Mouse (Mus musculus) common myeloid progenitor, adult 5-6 weeks (primary cell): ENCODE results near the gene Dock8. TPM values are rescaled to one million over a fixed set of nuclear protein-coding genes. Genes with fewer than 3 reads are reported as not detected.

ENCODE experiments used
- ATAC-seq: replicated peaks from 2 replicates; pipeline ENCODE4 v1.8.0; 2016; ENCODE audit warnings: low read depth, mild to moderate bottlenecking, moderate TSS enrichment, inconsistent platforms; ENCODE audit not compliant: poor library complexity, severe bottlenecking
- total RNA-seq: library from RNA; stranded (forward); fragments of 200-1000, 187-1606 nt; gene quantifications from 2 replicates; pipeline ENCODE4 v1.2.3, GENCODE M21; 2017

Dock8 gene
- 62.0 and 73.1 TPM in 2 replicates for total RNA-seq

DNA sequence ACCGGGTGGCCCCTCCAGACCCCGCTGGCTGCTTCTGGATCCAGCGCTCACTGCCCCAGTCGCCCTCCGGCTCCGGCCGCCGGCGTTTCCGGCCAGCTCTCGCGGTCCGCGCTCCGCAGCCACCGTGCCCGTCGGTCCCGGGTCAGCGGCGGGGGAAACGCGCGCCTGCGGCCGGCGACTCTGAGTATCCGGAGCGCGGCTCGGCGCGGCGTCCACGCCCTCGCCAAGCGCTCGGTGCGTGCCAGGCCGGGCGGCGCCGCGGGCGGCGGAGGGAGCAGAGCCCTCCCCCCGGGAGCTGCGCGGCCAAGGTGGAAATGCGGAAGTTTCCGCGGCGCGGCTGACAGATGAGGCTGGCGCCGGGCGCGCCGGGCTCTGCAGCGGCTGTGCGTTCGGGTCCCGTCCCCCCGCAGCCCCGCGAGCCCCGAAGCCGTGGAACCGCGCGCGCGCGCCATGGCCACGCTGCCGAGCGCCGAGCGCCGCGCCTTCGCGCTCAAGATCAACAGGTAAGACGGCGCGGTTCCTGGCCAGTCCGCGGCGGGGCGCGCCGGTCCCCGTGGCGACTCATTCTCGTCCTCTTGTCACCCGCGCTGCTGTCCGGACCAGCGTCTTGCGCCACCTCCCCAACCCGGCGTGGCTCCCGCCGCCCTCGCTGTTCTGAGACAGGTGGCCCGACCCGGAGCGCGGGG, at the start of gene Dock8:
Gene Dock8, plus strand, starts transcription at position 334 of the 686 bp plus-strand sequence.
- peak; percentile 31; the same call in 1 of the 2 replicates for ATAC-seq

DNA sequence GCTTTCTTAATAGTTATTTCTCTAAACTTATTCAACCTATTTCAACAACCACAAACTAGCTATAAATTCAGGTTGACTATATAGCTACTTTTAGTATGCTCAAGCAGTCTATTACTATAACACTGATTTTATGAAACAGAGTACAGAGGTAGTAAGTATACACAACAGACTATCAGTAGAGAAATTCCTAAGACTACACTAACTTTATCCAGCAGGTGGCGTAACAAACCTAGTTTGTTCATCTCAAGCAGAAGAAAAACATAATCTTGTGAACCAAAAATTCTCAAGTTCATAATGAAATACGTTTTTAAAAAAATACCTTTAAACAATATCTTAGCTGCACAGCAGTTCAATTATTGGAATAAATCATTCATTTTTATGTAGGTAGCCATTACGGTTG, 40.8 kb upstream of the Dock8 start:
- ATAC-seq, result no peak

DNA sequence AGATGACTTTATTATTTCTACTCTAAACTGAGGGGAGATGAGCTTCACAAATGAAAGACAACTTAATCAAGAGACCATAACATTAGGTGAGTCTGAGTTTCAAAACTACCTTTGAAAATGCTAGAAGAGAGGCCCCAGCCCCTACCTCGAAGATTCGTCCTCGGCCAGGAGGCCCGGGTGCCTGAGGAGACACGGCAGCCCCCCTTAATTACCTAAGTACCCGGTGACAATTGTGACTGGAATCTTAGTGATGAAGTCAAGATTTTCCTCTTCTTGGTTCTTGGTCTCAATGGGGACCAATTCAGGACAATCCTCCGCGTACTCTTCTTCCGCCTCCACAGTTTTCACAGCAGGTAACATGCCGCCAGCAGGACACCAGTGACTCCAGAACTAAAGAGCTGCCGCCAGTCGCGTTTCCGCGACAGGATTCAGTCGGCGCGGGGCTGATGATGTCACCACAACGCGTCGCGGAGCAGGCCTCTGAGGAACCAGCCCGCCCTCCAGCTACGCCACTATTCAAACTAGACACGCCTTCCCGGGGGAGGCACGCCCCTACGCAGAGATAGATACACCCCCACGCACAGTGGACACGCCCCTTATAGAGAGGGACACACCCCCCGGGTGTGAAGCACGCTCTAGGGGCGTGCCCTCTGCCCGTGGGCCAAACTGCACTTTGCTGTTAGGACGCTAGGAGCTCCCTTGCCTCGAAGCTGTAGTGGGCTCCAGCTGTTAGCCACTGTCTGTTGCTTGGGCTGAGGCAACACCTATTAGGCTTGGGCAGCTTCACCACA, 38.0 kb upstream of the Dock8 start, which contains the start of gene Cbwd1:
Gene Cbwd1, minus strand, starts transcription at position 439 of the 791 bp plus-strand sequence.
- peak; percentile 99 for ATAC-seq

DNA sequence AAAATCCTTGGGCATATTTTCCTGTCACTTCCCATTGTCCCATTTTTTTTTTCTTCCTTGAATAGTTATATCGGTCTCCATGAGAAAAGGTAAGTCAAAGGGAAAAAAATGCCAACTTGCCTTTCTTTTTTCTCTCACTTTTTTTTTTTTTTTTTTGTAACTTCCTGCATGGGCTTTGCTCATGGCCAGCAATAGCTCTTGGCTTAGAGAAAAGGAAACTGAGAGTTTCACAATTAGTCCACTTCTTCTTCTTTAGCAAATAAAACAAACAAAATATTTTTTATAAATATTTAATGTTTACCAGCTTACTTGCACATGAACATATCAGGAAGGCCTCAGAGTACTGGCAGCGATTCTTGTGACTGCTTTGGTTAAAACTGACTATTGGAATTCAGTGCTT, 33.1 kb upstream of the Dock8 start:
- ATAC-seq, result no peak

DNA sequence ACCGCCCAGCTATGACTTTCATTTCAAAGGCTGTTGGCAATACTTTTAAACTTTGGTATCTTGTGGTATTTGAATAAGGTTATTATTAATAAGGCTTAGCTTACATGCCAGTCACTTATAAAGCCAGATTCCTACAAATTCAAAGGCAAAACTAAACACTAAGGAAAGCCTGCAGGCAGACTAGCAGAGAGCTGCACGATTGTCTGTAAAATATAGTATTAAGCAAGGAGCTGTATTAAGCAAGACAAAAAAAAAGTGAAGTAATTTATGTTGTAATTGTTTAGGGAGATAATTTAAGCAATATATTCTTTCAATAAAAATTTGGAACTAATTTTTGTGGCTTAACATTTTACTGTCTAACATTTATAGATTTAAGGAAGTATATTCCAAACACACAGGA, 32.4 kb upstream of the Dock8 start:
- no peak for ATAC-seq

- ATAC-seq, result peak; percentile 98
Measured at GRCm38 (mm10) chr19:24971307-24971706, 28.0 kb upstream of the Dock8 start.

DNA sequence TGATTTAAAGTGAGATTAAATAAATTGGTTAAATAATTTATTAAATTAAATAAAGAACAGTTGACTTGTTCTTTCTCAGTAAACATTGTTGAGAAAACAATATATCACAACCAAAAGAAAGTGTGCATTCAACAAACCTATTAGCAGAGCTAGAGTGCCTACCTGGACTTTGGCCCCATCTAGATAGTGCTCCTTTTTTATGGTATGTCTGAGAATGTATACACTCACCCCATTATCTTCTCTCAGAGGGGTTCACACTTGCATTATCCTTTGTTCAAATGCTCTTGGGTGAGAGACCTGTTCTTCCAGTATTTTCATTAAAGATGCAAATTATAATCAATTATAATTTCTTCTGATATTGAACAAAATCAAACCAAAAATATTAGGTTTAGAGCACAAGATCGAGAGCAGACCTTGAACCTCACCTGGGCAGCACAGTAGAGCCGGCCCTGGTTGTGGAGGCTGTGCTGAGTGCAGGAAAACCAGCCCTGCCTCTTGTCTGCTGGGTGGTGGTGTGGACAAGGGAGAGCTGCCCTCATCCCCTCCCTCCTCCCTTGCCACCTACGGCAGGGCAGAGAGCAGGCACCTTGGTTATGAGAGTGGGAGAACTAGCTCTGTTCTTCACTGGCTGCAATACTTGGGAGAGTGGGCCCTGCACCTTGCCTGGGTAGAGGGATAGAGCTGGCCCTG, 26.5 kb upstream of the Dock8 start:
- ATAC-seq, result no peak

GRCm38 (mm10) chr19:24977991-24978390, 21.3 kb upstream of the Dock8 start:
- ATAC-seq, result no peak

- ATAC-seq, result no peak
Measured at GRCm38 (mm10) chr19:24978852-24979842, 20.2 kb upstream of the Dock8 start.

DNA sequence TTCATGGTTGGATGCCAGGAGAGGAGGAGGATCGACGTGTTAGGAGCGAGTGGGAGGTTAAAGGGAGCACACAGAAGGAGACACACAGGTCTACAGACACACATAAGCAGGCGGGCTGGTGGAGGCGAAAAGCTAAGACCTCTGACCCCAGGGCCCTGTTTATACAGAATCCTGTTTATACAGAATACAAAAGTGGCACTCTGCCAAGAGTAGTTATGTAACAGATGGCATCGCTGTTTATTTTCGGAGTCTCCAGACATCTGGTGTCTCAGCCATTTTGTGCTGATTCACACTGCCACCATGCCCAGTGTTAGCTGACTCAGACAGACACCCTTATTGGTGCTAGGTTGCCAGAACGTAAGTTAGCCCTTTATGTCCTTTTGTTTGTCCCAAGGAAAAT, 18.0 kb upstream of the Dock8 start:
- peak; percentile 73; the same call in 1 of the 2 replicates for ATAC-seq

GRCm38 (mm10) chr19:24983050-24983449, 16.3 kb upstream of the Dock8 start:
- no peak for ATAC-seq

GRCm38 (mm10) chr19:24983857-24984498, 15.4 kb upstream of the Dock8 start:
- no peak for ATAC-seq

GRCm38 (mm10) chr19:24985045-24985444, 14.3 kb upstream of the Dock8 start:
- no peak for ATAC-seq

DNA sequence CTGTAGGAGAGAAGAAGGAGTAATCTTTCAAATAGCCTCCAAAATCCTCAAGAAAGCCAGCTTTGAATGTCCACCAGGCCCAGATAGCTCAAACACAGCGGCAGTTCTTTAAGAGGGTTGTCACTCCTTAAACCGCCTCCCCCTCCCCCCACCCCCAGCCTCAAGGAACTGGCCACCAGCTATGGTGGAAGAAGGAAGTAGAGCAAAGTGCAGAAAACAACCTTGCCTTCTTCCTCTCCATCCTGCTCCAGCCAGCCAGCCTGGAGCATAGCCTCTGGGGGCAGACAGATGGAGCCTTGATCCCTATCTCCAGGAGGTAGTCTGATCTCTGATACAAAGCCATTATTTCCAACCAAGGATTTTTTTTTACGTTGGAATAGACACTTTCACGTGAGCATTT, 12.0 kb upstream of the Dock8 start:
- ATAC-seq, result 0 out of 2 replicates have a peak, but pooled peaks have one; percentile 13

- 0 out of 2 replicates have a peak, but pooled peaks have one; percentile 15 for ATAC-seq
Measured at GRCm38 (mm10) chr19:24988831-24989230, 10.5 kb upstream of the Dock8 start.

DNA sequence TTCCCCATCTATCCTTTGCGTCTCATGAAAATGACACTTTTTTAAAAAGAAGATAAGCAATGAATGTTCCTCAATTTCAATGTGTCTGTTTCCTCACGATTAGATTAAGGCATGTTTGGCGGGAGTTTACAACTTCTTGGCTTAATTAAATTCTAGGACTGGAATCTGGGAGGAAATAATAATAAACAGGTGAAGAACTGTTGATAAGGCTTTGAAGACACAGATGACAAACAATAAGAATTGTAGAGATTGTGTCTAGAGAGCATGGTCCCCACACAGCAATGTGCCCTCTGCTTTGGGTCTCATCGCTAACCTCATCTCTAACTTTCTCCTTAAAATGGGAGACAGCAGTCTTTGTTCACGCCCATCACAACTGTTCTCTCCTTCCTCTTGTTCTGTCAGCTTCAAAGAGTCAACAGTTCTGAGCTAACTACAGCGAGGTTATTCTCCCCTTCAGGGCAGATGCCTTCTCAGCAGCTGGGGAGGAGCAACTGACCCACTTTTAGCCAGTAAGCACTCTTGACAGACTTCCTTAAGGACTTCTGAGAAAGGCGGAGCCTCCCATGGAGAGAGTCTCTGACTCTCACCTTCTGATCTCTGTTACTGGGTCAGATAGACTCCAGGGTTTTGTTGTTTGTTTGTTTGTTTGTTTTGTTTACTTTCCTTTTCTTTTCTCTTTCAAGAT, 9.1 kb upstream of the Dock8 start:
- ATAC-seq, result peak; percentile 72

GRCm38 (mm10) chr19:24993526-24993925, 5.8 kb upstream of the Dock8 start:
- ATAC-seq, result no peak

DNA sequence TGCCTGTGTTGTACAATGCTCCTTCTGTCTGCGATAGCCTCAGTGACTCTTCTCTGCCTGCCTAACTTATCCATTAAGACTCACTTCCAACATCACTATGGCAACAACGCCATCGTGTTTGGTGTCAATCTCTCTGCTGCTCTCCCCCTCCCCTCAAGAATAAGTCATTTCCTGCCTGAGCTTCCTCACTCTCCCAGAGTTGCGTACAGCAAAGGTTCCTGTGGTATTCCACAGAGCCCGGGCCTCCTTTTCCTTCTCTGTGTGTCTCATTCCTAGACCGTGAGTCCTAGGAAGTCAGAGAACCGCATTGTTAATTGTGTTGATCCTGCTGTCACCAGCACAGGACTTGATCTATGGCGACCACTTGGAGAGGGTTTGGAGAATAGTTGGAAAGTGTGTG, 4.4 kb upstream of the Dock8 start:
- ATAC-seq, result peak; percentile 31
